Mouse (Mus musculus): ENCODE data around the gene Lpin3. TPM values are rescaled to one million over a fixed set of nuclear protein-coding genes. Genes with fewer than 3 reads are reported as not detected.

Lpin3 gene
- total RNA-seq, 2 experiments from 2014 or later: 3.9 to 6.3 TPM

DNA sequence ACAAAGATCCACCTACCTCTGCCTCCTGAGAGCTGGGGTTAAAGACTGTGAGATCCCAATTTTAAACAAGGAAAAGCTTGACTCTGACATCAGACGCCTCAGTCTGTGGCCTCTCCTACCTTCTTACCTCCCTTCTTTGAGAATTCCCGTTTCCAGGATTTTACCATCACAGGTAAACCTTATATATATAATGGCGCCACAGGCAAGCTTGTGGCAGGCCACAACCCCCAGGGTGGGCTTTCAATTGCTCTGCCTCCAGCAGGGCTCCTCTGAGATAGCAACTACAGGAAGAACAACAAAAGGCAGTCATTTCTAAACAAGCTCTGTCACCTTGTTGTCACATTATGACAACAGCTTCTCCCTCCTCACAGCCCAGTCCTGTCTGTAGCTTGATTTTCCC, 5.8 kb downstream of the Lpin3 start:
- no peak for DNase-seq

DNA sequence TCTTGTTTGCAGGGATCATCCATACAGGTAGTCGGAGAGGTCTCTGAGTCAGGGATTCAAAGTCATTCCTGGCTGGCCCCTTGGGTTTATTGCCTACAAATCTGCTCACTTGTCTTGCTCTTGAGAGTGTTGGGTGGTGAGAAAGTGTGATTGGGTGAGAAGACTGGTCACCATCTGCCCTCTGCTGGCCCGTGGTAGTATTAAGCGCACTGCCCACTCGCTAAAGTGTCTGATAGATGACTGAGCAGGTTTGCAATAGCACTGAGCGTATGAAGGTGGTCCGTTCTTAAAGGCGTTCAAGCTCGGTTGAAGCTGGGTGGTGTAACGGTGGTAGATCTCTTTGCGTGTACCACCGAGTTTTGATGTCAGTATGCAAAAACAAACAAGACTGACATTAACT, 6.8 kb downstream of the Lpin3 start:
- peak; percentile 80 to 92 for DNase-seq

DNA sequence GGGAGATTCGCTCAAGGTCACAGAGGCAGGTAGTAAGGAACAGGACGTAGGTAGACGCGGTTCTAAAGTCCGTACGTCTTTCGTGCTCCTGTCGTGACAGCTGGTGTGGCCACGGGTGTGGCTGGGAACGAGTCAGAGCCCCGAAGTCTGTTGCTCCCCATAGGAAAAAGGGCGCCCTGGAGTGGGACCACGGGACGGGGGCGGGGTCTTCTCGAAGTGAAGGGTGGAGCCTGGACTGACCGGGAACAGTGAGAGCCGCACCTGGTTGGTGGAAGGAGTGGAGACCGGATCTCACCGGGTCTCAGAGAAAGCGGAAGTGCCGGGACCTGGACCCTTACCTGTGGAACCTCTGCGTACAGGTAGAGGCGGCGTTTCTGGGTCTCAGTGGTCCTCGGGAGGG, 7.4 kb downstream of the Lpin3 start:
- no peak for DNase-seq

DNA sequence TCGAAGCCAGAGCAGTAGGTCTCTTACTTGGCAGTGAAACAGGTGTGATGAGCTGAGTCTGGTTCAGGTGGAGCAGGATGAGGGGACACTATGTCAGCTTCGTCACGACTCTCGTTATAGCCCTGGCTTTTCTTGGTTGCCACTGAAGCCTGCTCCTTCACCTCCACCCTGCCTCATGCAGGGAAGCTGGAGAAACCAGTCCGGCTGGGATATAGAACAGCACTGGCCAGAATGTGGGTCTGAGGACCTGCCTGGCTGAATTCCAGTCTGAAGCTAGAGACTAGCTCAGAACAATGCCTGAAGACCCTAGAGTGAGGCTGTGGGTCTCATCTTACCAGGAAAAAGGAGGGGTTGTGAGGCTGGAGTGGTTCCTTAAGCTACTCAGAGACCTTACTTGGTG, 10.6 kb downstream of the Lpin3 start:
- no peak for DNase-seq

DNA sequence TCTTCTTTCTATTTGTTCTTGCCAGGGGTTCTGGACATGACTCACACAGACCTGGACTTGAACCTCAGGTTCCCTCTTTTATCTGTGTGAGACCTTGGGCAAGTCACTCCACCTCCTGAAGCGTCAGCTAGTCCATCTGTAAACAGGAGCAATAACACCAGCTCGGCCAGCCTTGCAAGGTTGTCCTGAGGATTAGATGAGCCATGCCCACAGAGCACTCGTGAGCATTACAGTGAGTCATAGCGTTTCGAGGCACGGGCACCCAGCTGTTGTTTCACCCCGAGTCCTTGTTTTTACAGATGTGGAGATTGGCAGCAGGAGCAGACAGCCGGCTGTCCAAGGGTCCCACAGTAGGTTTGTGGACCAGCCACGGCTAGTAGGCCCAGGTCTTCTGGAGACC, 11.2 kb downstream of the Lpin3 start:
- DNase-seq: no peak

DNA sequence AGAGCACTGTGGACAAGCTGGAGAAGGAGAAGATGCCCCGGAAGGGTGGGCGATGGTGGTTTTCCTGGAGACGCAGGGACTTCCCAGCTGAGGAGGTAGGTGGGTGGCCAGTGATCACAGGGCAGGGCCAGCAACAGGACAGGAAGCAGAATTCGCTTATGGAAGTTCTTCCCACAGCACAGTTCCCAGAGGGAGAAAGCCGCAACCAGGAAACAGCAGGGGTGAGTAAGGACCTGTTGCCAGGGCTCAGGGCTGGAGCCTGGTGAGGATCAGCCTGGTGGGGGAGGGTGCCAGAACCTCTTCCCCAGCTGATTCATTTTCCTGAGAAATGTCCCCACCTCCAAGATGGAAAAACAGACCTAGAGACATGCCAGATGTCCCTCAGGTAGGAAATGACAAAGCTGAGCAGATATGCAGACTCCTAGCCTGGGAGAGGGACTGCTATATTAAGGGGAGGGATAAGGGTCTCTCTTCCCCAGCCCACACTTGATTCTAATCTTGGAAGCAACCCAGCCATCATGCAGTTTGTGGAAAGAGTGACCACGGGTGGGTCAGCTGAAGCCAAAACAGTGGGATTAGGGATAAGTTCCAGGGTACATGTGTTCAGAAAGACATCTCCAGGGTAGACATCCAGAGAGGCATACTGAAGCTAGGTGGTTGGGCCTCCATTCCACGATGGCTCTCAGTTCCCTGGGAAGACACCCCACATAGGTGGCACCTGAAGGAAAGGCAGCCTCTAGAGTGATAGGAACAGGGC, 21.4 kb downstream of the Lpin3 start:
- peak in 1 of 2 experiments; percentile 33 for DNase-seq

DNA sequence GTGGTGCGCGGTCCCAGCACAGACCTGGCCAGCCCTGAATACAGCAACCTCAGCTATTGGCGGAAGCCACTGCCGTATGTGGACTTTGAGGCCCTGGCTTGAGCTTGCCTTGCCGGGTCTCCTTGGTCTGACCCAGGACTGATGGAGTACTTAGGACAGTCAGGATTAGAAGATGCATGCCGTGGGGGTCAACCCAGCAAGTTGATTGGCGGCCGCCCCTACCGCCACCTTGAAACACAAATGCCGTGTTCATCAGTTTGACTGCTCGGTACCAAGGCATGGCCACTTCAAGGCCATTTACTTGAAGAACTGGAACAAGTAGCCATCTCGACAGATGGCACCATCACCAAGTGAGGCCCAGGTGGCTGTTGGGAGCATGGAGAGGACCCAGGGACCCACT, 24.8 kb downstream of the Lpin3 start:
- DNase-seq: no peak

DNA sequence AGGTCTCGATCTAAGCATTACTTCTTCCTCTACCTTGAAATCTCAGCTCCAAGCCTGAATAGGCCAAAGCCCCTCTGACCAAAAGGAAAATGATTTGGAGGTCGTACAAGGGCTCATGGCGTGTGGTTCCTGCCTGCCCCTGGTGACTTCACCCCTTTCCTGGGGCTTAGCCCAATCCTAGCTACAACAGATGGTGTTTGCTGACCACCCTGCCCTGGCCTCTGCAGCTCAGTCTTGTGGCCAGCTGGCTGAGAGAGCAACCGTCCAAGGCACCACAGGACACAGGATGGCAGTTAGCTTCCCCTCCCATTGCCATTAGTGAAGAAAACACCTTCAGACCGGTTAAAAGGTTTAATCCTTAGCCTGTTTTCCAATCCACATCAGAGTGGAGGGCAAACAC, 25.6 kb downstream of the Lpin3 start:
- no peak for DNase-seq

DNA sequence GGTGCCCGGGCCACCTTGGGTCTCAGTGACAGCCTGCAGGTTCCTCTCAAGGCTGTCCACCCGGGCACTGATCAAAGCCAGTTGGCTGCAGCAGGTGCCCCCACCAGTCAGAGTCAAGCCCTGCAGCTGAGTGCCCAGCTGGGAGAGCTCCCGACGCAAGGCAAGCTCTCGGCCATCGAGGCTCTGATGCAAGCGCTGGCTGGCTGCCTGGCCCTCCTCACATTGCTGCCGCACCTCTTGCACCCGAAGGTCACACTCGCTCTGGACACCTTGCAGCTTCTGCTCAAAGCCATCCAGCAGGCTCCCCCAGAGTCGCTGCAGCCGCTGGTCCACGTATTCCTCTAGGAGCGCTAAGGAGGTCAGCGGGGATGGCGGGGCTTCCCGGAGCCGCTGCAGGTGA, 28.1 kb downstream of the Lpin3 start:
- no peak for DNase-seq

DNA sequence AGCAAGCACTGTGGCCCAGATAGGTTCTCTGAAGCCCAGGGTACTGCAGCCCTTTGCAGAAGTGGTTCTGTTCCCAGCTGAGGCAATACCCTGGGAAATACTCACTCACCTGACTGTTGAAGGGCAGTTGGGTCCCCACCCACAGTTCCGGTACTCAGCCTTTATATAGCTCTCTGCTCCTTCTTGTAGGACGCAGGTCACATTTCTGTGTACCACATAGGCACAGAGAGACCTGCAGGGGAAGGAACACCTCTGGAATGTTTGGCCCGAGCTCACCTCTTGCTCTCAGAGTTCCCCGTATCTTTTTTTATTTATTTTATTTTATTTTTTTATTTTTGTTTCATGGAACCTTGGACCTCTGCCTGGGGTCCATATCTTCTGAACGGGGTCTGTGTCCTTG, 30.2 kb downstream of the Lpin3 start:
- DNase-seq: peak in 1 of 2 experiments; percentile 46

DNA sequence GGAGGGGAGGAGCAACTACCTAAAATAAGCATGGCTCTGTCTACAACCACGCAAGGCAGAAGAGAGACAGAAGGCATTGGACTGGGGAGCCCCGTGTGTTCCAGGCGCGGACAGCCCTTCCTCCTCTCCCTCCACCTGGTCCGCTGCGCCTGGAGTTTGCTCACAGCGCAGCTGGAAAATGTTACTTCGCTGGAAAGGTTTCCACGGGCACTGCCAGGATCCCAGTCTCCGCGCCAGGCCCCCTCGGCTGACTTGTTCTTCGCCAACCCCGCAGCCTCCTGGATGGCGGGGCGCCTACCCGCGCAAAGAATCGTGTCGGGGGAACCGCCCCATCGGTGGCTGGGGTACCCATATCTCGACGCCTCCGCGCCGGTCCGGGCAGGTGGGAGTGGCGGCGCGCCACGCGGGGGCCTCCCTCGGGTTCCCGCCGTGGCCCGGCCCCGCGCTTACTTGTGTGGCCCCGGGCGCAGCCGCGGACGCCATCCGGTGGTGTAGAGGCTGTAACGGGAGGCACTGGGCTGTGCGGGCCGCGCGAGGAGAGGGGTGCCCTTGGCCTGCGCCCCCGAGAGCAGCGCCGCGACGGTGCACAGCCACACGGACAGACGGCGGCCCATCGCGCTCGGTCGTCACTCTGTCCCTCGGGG, 31.2 kb downstream of the Lpin3 start:
- DNase-seq: peak; percentile 14 to 32

DNA sequence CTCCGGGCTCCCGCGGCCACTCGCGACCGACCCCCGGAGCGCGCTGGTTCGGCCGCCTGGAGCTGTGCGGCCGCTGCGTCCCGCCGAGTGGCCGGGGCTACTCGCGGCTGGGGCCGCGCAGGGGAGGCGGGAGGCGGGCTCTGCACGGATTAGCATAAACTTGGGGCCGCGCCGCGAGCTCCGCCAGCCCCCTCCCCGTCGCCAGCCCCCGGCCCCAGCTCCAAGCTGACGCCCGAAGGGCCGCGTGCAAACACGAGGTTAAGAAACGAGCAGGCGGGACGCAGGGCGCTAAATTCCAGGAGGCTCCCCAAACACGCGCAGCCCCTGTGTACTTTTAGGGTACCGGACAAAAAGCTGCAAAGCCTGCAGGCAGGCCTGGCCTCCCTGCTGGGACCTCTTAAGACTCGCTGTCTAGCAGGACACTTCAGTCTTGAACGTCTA, 31.8 kb downstream of the Lpin3 start, which contains the start of gene Emilin3:
Gene Emilin3 (minus strand): TSS at position 98 of the 441 bp plus-strand sequence.
- DNase-seq: no peak

DNA sequence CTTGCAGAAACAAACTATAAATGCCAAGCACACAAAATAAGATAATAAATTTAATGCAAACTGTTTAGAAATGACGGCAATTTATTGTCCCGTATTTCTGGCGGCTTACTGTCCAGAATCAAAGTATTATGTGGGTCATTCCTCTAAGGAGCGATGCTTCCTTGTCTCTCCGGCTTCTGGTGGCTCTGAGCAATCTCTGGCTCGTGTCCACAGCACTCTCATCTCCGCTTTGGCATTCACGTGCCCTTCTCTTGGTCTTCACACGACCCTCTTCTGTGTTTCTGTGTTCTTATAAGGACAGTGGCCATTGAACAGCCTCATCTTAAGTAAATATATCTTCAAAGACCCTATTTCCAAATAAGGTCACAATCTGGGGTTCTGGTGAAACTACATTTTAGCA, 34.2 kb downstream of the Lpin3 start:
- no peak for DNase-seq

DNA sequence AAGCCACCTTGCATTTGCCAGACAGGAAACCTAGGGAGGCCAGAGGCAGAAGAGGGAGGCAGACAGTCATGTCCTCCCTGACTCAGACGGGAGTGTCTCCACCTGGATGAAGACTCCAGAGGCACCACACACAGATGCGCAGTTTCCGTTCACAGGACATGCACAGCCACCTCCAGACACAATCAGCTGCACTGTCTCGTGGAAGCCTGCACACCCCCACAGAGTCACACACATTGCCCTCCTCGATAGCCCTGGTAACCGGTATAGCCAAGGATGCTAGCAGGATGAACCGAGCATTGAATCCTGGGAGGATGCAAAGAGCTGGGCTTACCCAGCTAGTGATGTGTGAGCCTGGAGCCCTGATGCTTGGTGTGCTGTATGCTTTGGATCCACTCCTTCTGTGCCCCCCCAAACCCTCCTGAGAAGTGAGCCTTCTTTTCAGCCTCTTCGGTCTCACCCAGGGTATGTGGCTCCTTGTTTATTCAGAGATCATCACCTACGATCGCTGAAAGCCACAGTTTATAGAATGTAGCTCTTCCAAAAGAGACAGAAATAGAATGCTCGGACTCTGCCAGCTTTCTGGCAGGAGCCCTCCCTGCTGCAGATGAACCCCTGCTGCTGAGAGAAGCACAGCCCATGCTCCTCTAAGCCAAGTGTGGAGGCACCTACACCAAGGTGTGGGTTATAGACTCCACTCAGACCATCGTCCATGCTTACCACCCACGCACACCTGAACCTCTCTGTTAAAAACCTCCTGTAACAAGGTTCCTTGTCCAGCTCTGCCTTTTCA, 35.5 kb downstream of the Lpin3 start:
- DNase-seq: no peak

DNA sequence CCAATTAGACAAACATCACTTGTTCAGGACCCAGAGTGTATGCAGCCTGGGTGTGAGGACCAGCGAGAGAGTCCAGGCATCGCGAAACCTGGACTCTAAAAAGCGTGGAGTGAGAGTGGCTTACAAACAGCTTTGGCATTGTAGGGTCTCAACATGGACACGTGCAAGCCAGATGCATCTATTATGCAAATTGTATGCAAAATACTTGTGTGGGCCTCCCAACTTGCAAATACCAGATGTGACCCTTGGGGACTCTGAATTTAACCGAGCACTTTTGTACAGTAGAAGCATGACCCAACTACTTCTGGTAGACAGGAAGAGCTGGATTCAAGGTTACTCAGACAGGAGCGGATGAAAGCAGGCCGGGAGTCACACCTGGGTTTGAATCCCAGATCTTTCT, 36.2 kb downstream of the Lpin3 start:
- no peak for DNase-seq

DNA sequence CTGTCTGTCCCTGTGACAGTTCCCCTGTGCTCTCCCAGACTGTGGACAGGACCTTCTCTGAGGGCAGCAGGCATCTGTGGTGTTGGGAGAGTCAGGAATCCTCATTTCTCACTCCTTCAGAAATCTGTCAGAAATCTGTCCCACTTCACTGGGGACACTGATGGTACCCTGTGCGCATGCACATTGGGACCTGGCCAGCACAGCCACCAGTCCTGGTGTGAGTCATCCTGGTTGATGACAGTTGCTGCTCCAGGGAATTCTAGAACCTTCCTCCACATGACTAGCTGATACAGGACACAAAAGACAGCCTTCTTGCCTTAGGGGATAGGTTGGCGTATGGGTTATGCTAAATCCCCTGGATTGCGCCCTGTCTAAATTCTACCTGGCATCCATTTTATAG, 36.8 kb downstream of the Lpin3 start:
- no peak for DNase-seq

DNA sequence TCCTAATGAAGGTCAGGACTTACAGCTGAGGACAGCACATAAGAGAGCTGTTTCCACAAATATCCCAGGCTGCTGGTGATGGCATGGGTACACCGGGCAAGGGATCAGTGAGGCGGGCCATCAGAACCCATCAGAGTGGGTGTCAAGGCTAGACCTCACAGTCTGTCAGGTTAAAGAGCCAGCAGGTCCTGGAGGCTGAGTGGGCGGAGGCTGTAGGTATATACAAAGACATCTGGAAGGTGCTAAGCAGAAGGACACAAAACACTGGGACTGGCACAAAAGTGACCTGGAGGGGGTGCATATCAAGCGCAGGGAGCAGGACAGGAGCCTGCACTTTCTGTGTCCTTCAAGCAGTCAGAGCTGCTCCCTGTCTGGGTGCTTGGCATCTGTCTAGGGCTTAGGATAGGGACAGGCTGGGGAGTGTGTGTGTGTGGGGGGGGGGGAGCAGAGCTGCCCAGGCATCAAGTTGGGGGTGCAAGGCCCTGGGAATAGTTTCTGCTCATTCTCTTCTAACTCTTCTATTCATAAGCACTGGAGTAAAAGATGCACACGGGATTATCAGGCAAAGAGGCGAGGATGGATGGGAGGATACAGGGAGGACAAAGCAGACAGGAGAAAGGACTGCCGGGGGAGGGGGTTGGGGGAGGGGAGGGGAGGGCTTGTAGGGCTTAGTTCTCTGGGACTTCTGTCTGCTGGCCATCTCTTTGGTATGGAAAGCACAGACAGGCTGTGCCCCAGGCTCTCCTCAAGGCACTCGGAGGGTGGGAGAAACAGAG, 37.9 kb downstream of the Lpin3 start:
- DNase-seq: no peak

DNA sequence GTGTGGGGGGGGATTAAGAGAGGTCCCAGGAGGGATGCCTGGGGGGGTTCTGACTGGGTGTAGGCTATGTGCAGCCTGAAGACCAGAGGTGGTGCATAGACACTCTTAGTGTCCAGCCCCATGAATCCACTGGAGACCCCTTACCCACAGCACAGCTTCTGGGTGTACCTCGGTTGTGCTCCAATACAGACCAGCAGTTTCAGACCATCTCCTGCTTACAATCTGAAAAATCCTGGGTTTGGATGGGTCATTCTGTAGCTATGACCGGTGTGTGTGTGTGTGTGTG, 38.4 kb downstream of the Lpin3 start:
- no peak for DNase-seq

DNA sequence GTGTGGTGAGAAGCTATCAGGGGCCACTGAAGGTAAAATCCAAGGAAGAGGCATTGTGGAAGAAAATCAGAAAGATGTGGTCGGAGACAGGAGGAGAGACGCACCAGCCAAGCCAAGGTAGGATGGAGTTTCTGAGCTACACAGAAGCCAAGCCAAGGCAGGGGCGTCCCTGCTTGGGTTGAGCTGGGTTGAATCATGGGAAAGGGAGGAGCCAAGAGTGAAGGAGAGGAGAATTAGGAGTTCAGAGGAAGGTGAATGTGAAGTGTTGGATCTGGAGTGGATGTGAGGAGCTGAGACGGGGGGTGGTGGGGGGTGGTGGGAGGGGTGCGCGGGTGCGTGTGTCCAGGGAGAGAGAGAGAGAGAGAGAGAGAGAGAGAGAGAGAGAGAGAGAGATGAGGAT, 40.8 kb downstream of the Lpin3 start:
- DNase-seq: no peak

DNA sequence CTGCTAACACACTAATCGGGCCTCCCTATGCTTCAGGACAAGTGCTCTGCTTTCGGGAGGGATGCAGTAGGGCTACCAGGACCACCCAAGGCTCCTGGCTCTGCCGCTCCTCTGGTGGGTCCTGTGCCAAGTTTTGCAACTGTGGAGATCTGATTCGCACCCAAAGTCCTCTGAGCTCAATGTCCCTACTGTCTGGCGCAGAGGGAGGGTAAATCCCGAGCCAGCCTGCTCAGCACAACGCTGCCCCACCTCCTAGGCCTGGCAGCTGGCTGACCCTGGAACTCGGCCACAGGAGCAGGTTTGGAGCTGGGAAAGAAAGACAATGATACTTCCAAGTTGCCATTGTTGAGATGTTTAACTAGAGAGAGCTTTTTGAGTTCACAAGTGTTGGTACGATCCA, 44.7 kb downstream of the Lpin3 start:
- peak; percentile 51 to 58 for DNase-seq

DNA sequence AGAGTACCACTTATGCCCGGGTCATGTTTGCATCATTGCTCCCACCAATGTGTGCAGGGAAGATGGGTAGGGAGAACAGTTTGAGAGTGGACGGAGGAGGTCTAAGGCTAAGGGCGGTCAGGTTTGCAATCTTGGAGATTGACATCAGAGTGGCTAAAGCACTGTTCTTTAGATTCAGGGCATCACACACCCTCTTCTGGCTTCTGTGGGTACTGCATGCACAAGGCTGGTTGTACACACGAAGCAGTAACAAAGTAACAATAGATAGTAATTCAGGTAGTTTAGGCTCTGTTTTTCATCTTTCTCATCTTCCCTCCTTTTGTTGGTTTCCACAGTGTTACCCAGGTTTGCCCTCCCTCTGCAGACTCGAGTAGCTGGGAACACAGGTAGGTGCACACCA, 50.9 kb downstream of the Lpin3 start:
- DNase-seq: no peak

DNA sequence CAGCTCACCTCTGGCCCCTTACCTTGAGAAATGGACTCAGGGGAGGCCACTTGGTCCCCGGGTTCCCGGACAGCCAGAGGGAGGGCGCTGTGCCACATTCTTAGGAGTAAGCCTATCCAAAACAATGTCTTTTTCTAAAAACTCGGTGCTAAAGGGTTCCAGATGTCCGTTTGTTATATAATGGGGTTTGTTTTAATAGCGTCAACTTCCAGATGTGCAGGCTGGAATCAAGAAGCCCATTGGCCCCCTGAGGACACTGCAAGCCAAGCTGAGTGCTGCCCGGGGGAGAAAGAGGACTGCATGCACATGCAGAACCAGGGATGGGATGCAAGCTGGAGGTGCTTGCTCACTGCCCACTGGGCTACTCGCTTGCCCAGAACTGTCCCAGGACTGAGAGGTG, 51.9 kb downstream of the Lpin3 start:
- DNase-seq: peak in 1 of 2 experiments; percentile 51

DNA sequence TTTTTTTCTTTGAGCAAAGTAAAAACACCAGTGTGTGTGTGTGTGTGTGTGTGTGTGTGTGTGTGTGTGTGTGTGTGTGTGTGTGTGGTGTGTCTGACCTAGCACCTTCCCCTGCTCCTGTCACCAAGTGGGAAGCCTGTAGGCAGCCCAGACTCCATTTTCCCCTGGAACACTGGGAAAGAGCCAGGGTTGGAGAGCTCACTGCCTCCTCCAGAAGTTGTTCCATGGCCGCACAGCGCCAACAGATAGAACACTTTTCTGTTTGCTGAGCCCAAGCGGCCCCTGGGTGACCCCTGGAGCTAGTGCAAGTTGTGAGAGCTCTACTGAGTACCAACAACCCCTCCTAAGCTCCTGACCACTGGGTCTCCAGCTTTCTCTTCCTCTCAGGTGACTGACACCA, 52.5 kb downstream of the Lpin3 start:
- peak in 1 of 2 experiments; percentile 35 for DNase-seq
